Mouse (Mus musculus): ENCODE data around the gene Nav2. TPM values are rescaled to one million over a fixed set of nuclear protein-coding genes. Genes with fewer than 3 reads are reported as not detected.

The Nav2 gene
- polyA plus RNA-seq, 1 experiment from 2014 or later: 22.5 TPM

- Histone ChIP-seq H3K4me3 (replicated peaks; ENCODE audit: low read depth, low read length) (no peak overlapping the region), H3K4me1 (ENCODE audit: control insufficient read depth, insufficient read depth, low read length) (peaks cover 38% of the 10 kb centered on the region), H3K36me3 (ENCODE audit: control insufficient read depth, insufficient read depth, low read length) (no peaks in the 10 kb centered on the region), H3K4me2 (ENCODE audit: low read length) (no peak overlapping the region), H3K9me3 (ENCODE audit: control insufficient read depth, low read length) (no peaks in the 10 kb centered on the region), H3K9ac (replicated peaks; ENCODE audit: low read length) (no peak overlapping the region), H3K27ac (replicated peaks; ENCODE audit: low read depth, low read length) (no peak overlapping the region), H3K27me3 (ENCODE audit: control insufficient read depth, insufficient read depth, low read length) (no peaks in the 10 kb centered on the region)
- ATAC-seq (ENCODE audit: low FRiP score, low TSS enrichment) (no peak), DNase-seq (no peak)
- WGBS: 47% methylated on average over 8 of the region's 8 CpGs
Measured at GRCm38 (mm10) chr7:49047336-49047735, 138.8 kb downstream of the Nav2 start.

- 0 out of 2 replicates have a peak overlapping the region, but pooled peaks have one; percentile 7 for H3K9ac ChIP-seq (replicated peaks; ENCODE audit: low read length)
Measured at GRCm38 (mm10) chr7:49052871-49053618, 144.5 kb downstream of the Nav2 start.

GRCm38 (mm10) chr7:49055273-49055672 lies 146.8 kb downstream of the Nav2 start:
- WGBS: 62% methylated on average over 10 of the region's 10 CpGs
- H3K4me2 ChIP-seq (ENCODE audit: low read length): no peak overlapping the region
- peak; percentile 53 for ATAC-seq (ENCODE audit: low FRiP score, low TSS enrichment)
- no peak overlapping the region for H3K9ac ChIP-seq (replicated peaks; ENCODE audit: low read length)
- H3K27me3 ChIP-seq (ENCODE audit: control insufficient read depth, insufficient read depth, low read length): no peaks in the 10 kb centered on the region
- H3K36me3 ChIP-seq (ENCODE audit: control insufficient read depth, insufficient read depth, low read length): no peaks in the 10 kb centered on the region
- peaks cover 21% of the 10 kb centered on the region for H3K4me1 ChIP-seq (ENCODE audit: control insufficient read depth, insufficient read depth, low read length)
- no peak overlapping the region for H3K27ac ChIP-seq (replicated peaks; ENCODE audit: low read depth, low read length)
- no peak overlapping the region for H3K4me3 ChIP-seq (replicated peaks; ENCODE audit: low read depth, low read length)
- H3K9me3 ChIP-seq (ENCODE audit: control insufficient read depth, low read length): no peaks in the 10 kb centered on the region
- peak; percentile 58 for DNase-seq

More at GRCm38 (mm10) chr7:49052871-49053618, 144.5 kb downstream of the Nav2 start:
- Histone ChIP-seq H3K4me3 (replicated peaks; ENCODE audit: low read depth, low read length) (no peak overlapping the region), H3K27me3 (ENCODE audit: control insufficient read depth, insufficient read depth, low read length) (no peaks in the 10 kb centered on the region), H3K4me1 (ENCODE audit: control insufficient read depth, insufficient read depth, low read length) (peaks cover 25% of the 10 kb centered on the region), H3K36me3 (ENCODE audit: control insufficient read depth, insufficient read depth, low read length) (no peaks in the 10 kb centered on the region), H3K4me2 (ENCODE audit: low read length) (no peak overlapping the region), H3K27ac (replicated peaks; ENCODE audit: low read depth, low read length) (peak overlapping the region; percentile 27; the same call in 1 of the 2 replicates), H3K9me3 (ENCODE audit: control insufficient read depth, low read length) (no peaks in the 10 kb centered on the region)
- WGBS: 39% methylated on average over 9 of the region's 9 CpGs
- ATAC-seq (ENCODE audit: low FRiP score, low TSS enrichment) (peak; percentile 62; the same call in 1 of the 2 replicates), DNase-seq (peak; percentile 55)

GRCm38 (mm10) chr7:49058304-49059012 lies 149.9 kb downstream of the Nav2 start:
- Histone ChIP-seq H3K27me3 (ENCODE audit: control insufficient read depth, insufficient read depth, low read length) (no peaks in the 10 kb centered on the region), H3K4me2 (ENCODE audit: low read length) (no peak overlapping the region), H3K36me3 (ENCODE audit: control insufficient read depth, insufficient read depth, low read length) (no peaks in the 10 kb centered on the region), H3K4me3 (replicated peaks; ENCODE audit: low read depth, low read length) (no peak overlapping the region), H3K27ac (replicated peaks; ENCODE audit: low read depth, low read length) (no peak overlapping the region), H3K9ac (replicated peaks; ENCODE audit: low read length) (no peak overlapping the region), H3K9me3 (ENCODE audit: control insufficient read depth, low read length) (no peaks in the 10 kb centered on the region), H3K4me1 (ENCODE audit: control insufficient read depth, insufficient read depth, low read length) (peaks cover 8% of the 10 kb centered on the region)
- ATAC-seq (ENCODE audit: low FRiP score, low TSS enrichment) (no peak), DNase-seq (no peak)
- 78% methylated on average over 8 of the region's 8 CpGs for WGBS

- peak overlapping the region; percentile 80 for H3K27ac ChIP-seq (replicated peaks; ENCODE audit: low read depth, low read length)
- WGBS: 43% methylated on average over 4 of the region's 4 CpGs
- H3K9me3 ChIP-seq (ENCODE audit: control insufficient read depth, low read length): no peaks in the 10 kb centered on the region
- no peak overlapping the region for H3K4me3 ChIP-seq (replicated peaks; ENCODE audit: low read depth, low read length)
- ATAC-seq (ENCODE audit: low FRiP score, low TSS enrichment) (peak; percentile 57), DNase-seq (peak; percentile 76)
- no peak overlapping the region for H3K9ac ChIP-seq (replicated peaks; ENCODE audit: low read length)
- H3K27me3 ChIP-seq (ENCODE audit: control insufficient read depth, insufficient read depth, low read length): no peaks in the 10 kb centered on the region
- H3K4me1 ChIP-seq (ENCODE audit: control insufficient read depth, insufficient read depth, low read length): peaks cover 60% of the 10 kb centered on the region
- no peak overlapping the region for H3K4me2 ChIP-seq (ENCODE audit: low read length)
- H3K36me3 ChIP-seq (ENCODE audit: control insufficient read depth, insufficient read depth, low read length): no peaks in the 10 kb centered on the region
Measured at GRCm38 (mm10) chr7:49064792-49065521, 156.4 kb downstream of the Nav2 start.

GRCm38 (mm10) chr7:49065621-49066475 lies 157.3 kb downstream of the Nav2 start:
- ATAC-seq (ENCODE audit: low FRiP score, low TSS enrichment): peak; percentile 22; the same call in 1 of the 2 replicates
- no peak overlapping the region for H3K4me3 ChIP-seq (replicated peaks; ENCODE audit: low read depth, low read length)
- no peaks in the 10 kb centered on the region for H3K36me3 ChIP-seq (ENCODE audit: control insufficient read depth, insufficient read depth, low read length)
- H3K9ac ChIP-seq (replicated peaks; ENCODE audit: low read length): no peak overlapping the region; the same call in 1 of the 2 replicates
- H3K27ac ChIP-seq (replicated peaks; ENCODE audit: low read depth, low read length): peak overlapping the region; percentile 80
- no peaks in the 10 kb centered on the region for H3K27me3 ChIP-seq (ENCODE audit: control insufficient read depth, insufficient read depth, low read length)
- WGBS: 7% methylated on average over 9 of the region's 9 CpGs
- H3K4me1 ChIP-seq (ENCODE audit: control insufficient read depth, insufficient read depth, low read length): peaks cover 69% of the 10 kb centered on the region
- DNase-seq: peak; percentile 69
- no peaks in the 10 kb centered on the region for H3K9me3 ChIP-seq (ENCODE audit: control insufficient read depth, low read length)
- H3K4me2 ChIP-seq (ENCODE audit: low read length): no peak overlapping the region

GRCm38 (mm10) chr7:49066828-49067227 lies 158.3 kb downstream of the Nav2 start:
- Histone ChIP-seq H3K27me3 (ENCODE audit: control insufficient read depth, insufficient read depth, low read length) (no peaks in the 10 kb centered on the region), H3K36me3 (ENCODE audit: control insufficient read depth, insufficient read depth, low read length) (no peaks in the 10 kb centered on the region), H3K9ac (replicated peaks; ENCODE audit: low read length) (no peak overlapping the region), H3K27ac (replicated peaks; ENCODE audit: low read depth, low read length) (peak overlapping the region; percentile 80), H3K9me3 (ENCODE audit: control insufficient read depth, low read length) (no peaks in the 10 kb centered on the region), H3K4me1 (ENCODE audit: control insufficient read depth, insufficient read depth, low read length) (peaks cover 78% of the 10 kb centered on the region), H3K4me3 (replicated peaks; ENCODE audit: low read depth, low read length) (no peak overlapping the region), H3K4me2 (ENCODE audit: low read length) (no peak overlapping the region)
- no peak for DNase-seq
- WGBS: 93% methylated on average over 1 of the region's 1 CpGs
- no peak for ATAC-seq (ENCODE audit: low FRiP score, low TSS enrichment)
